Mouse (Mus musculus): ENCODE results near the gene Podxl2.

Podxl2 gene

GRCm38 (mm10) chr6:88871546-88871945 lies 3.3 kb downstream of the Podxl2 start:
- no peak for TF ChIP-seq GATA4 (IDR thresholded peaks at IDR 0.05; ENCODE audit: insufficient replicate concordance, low read length)

- no peak for TF ChIP-seq GATA4 (IDR thresholded peaks at IDR 0.05; ENCODE audit: insufficient replicate concordance, low read length)
Measured at GRCm38 (mm10) chr6:88870594-88870993, 4.2 kb downstream of the Podxl2 start.

DNA sequence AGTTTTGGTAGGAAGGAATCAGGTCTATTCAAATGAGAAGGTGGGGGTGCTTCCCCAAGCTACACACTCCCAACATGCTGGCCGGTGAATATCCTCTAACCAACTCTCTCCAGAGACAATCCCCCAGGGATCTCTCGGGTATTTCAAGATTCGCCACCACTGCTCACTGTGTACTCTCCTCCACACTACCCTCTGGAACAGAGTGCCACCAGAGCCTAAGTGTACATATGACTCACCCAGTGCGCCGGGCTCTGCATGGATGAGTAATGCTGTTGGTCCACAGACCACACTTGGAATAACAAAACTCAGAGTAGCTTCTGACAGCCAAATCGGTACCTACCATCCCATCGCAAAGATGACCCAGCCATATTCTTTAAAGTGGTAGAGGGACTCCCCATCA lies 5.4 kb downstream of the Podxl2 start:
- TF ChIP-seq GATA4 (IDR thresholded peaks at IDR 0.05; ENCODE audit: insufficient replicate concordance, low read length): no peak

- TF ChIP-seq GATA4 (IDR thresholded peaks at IDR 0.05; ENCODE audit: insufficient replicate concordance, low read length): no peak
Measured at GRCm38 (mm10) chr6:88865704-88866103, 9.1 kb downstream of the Podxl2 start.

DNA sequence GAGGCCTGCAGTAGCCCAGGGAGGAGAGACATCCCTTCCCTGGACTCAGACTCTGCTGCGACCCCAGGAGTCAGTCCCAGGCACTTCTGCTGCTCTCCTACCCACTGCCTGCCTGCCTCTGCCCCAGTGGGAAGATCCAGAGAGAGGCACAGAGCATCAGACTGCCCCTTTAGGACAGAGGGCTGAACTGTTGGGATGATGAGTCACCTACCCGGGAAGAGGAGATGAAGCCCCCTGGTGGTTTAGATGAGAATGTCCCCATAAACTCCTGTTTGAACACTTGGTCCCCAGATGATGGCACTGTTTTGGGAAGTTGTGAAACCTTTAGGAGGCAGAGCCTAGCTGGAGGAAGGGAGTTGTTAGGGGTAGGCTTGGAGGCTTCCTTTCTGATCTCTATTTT lies 13.9 kb downstream of the Podxl2 start:
- no peak for TF ChIP-seq GATA4 (IDR thresholded peaks at IDR 0.05; ENCODE audit: insufficient replicate concordance, low read length)

DNA sequence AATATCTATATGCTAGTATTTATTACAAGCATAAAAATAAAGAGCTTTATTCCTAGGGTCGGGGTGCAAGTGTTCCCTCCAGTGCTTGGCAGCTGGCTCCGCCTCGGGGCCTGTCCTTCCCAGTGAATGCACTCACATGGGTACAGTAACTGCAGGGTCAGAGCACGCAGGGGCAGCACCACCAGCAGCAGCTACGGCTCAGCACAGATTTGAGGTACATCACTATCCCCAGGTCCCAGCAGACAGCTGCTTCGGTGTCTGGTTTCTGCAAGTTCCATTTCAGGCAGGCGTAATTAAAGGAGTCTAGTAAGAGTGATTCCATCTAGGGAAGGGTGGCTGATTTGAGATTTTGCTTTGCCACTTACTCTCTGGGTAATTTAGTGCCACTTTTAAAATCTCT lies 16.5 kb downstream of the Podxl2 start:
- no peak for TF ChIP-seq GATA4 (IDR thresholded peaks at IDR 0.05; ENCODE audit: insufficient replicate concordance, low read length)

GRCm38 (mm10) chr6:88857830-88858229 lies 17.0 kb downstream of the Podxl2 start:
- no peak for TF ChIP-seq GATA4 (IDR thresholded peaks at IDR 0.05; ENCODE audit: insufficient replicate concordance, low read length)

- TF ChIP-seq GATA4 (IDR thresholded peaks at IDR 0.05; ENCODE audit: insufficient replicate concordance, low read length): no peak
Measured at GRCm38 (mm10) chr6:88857249-88857648, 17.6 kb downstream of the Podxl2 start.

- no peak for TF ChIP-seq GATA4 (IDR thresholded peaks at IDR 0.05; ENCODE audit: insufficient replicate concordance, low read length)
Measured at GRCm38 (mm10) chr6:88855636-88856035, 19.2 kb downstream of the Podxl2 start.

DNA sequence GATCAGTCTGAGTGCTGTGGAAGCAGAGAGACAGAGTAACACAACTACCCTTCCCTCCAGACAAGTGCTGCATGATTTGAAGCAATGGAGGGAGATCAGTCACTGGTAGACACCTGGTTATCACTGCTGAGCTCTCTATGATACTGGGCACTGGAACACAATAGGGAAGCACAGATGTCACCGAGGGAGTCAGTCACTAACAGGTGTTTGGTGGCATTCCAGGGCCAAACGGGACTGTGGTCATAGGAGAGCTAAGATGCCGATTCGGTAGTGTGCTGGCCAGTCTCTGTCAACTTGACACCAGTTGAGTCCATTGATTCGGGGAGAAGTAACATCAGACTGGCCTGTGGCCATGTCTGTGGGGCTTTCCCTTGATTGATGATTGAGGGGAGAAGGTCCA lies 20.3 kb downstream of the Podxl2 start:
- TF ChIP-seq GATA4 (IDR thresholded peaks at IDR 0.05; ENCODE audit: insufficient replicate concordance, low read length): no peak

GRCm38 (mm10) chr6:88850034-88850433 lies 24.8 kb downstream of the Podxl2 start:
- no peak for TF ChIP-seq GATA4 (IDR thresholded peaks at IDR 0.05; ENCODE audit: insufficient replicate concordance, low read length)

- no peak for TF ChIP-seq GATA4 (IDR thresholded peaks at IDR 0.05; ENCODE audit: insufficient replicate concordance, low read length)
Measured at GRCm38 (mm10) chr6:88849270-88849669, 25.6 kb downstream of the Podxl2 start.

DNA sequence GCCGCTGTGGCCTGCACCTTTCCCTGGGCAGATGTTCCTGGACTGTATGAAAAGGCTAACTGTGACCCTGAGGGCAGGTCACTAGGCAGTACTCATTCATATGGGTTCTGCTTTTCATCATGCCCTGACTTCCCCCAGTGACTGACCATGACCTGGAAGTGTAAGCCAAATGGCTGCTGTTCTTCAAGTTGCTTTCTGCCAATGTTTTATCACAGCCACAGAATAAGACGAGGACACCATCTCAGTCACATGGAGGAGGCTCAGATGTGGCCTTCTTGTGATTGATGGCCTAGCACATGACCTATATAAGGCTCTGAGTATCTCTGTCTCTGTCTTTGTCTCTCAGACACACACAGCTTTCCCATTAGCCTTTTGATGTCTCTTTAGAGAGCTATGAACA lies 27.3 kb downstream of the Podxl2 start:
- TF ChIP-seq GATA4 (IDR thresholded peaks at IDR 0.05; ENCODE audit: insufficient replicate concordance, low read length): no peak

GRCm38 (mm10) chr6:88844901-88845565 lies 29.8 kb downstream of the Podxl2 start:
- TF ChIP-seq GATA4 (IDR thresholded peaks at IDR 0.05; ENCODE audit: insufficient replicate concordance, low read length): no peak

- TF ChIP-seq GATA4 (IDR thresholded peaks at IDR 0.05; ENCODE audit: insufficient replicate concordance, low read length): no peak
Measured at GRCm38 (mm10) chr6:88843781-88844725, 30.8 kb downstream of the Podxl2 start.

- TF ChIP-seq GATA4 (IDR thresholded peaks at IDR 0.05; ENCODE audit: insufficient replicate concordance, low read length): no peak
Measured at GRCm38 (mm10) chr6:88843241-88843640, 31.6 kb downstream of the Podxl2 start.
